Comparison of ENCODE assay signal across 29 mouse cellular contexts in genomic region chr3:137395588-137395987, GRCm38 (mm10). TPM values are rescaled to one million over a fixed set of nuclear protein-coding genes. Genes with fewer than 3 reads are reported as not detected.
A peak's percentile ranks its signal among the peaks of the same experiment; 100 is the strongest.
DNase-seq lines count a peak whose midpoint lies in the region; ATAC-seq and TF ChIP-seq lines count a peak whose summit lies in the region.
"Had no signal": no experiment of that assay in that cellular context is flagged by ENCODE, and none has a peak within 500 bp of the region (broad histone marks: within the 10 kb centered on the region; RNA-seq: fewer than 3 reads in every experiment).

No protein-coding gene starts in this region.

- intact Hi-C loops in heart, postnatal 25 days (cut with DNase I), result no loop called here

- no peaks in the 10 kb centered on the region for H3K27me3 ChIP-seq in heart, embryonic 14.5 days (ENCODE audit: control insufficient read depth, insufficient read depth, low read length)
- H3K27me3 ChIP-seq in kidney, embryonic 16.5 days (ENCODE audit: insufficient read depth, low read length), result no peaks in the 10 kb centered on the region
- H3K27me3 ChIP-seq: embryonic facial prominence, embryonic 12.5 days; hindbrain, embryonic 15.5 days; liver, embryonic 12.5 days; midbrain, embryonic 13.5 days; neural tube, embryonic 13.5 days; stomach, embryonic 15.5 days had no signal

- peak overlapping the region in 1 of 2 experiments; percentile 44; a peak in 1 of 4 replicates for H3K27ac ChIP-seq in heart, embryonic 14.5 days (replicated peaks in 1 of 2; ENCODE audit: control insufficient read depth in 1 of 2, insufficient read depth in 1 of 2, low read depth in 2 of 2, low read length in 2 of 2)
- H3K27ac ChIP-seq in kidney, embryonic 16.5 days (ENCODE audit: low read length), result no peak overlapping the region
- H3K27ac ChIP-seq in cortical plate, adult 2 months (ENCODE audit: insufficient read depth, low read length), result no peak overlapping the region
- H3K27ac ChIP-seq: embryonic facial prominence, embryonic 12.5 days; heart, embryonic 10.5 days; hindbrain, embryonic 10.5 days; hindbrain, embryonic 15.5 days; liver, embryonic 12.5 days; macrophage; midbrain, embryonic 13.5 days; neural tube, embryonic 13.5 days; stomach, embryonic 15.5 days had no signal

- H3K4me2 ChIP-seq in heart, embryonic 14.5 days (ENCODE audit: low read length), result 0 out of 2 replicates have a peak overlapping the region, but pooled peaks have one; percentile 9
- H3K4me2 ChIP-seq in kidney, embryonic 16.5 days (replicated peaks; ENCODE audit: low read depth, low read length), result no peak overlapping the region
- H3K4me2 ChIP-seq: embryonic facial prominence, embryonic 12.5 days; hindbrain, embryonic 15.5 days; liver, embryonic 12.5 days; midbrain, embryonic 13.5 days; neural tube, embryonic 13.5 days; stomach, embryonic 15.5 days had no signal

- ATAC-seq in heart, embryonic 14.5 days (ENCODE audit: insufficient number of reproducible peaks, insufficient read depth, low FRiP score, low read depth), result no peak
- ATAC-seq in kidney, embryonic 16.5 days (ENCODE audit: low FRiP score, low TSS enrichment), result no peak
- ATAC-seq: CD4-positive, CD25-positive, alpha-beta regulatory T cell, adult 4 months; forebrain, embryonic 14.5 days; inflammation-experienced regulatory T-cells, adult 6 months; liver, embryonic 12.5 days; liver, postnatal 0 days; midbrain, embryonic 13.5 days had no signal

- TF ChIP-seq CTCF in cortical plate, adult 2 months (IDR thresholded peaks at IDR 0.05; ENCODE audit: extremely low read depth, insufficient read depth, low read length), result no peak

- no peaks in the 10 kb centered on the region for H3K36me3 ChIP-seq in heart, embryonic 14.5 days (ENCODE audit: control insufficient read depth, insufficient read depth, low read length)
- no peaks in the 10 kb centered on the region for H3K36me3 ChIP-seq in kidney, embryonic 16.5 days (ENCODE audit: insufficient read depth, low read length)
- H3K36me3 ChIP-seq: embryonic facial prominence, embryonic 12.5 days; hindbrain, embryonic 10.5 days; hindbrain, embryonic 15.5 days; liver, embryonic 12.5 days; midbrain, embryonic 13.5 days; neural tube, embryonic 13.5 days; stomach, embryonic 15.5 days had no signal

- no peak overlapping the region for H3K9ac ChIP-seq in heart, embryonic 14.5 days (ENCODE audit: low read length)
- H3K9ac ChIP-seq in kidney, embryonic 16.5 days (replicated peaks; ENCODE audit: low read length), result no peak overlapping the region
- H3K9ac ChIP-seq: embryonic facial prominence, embryonic 12.5 days; hindbrain, embryonic 15.5 days; liver, embryonic 12.5 days; liver, postnatal 0 days; midbrain, embryonic 13.5 days; neural tube, embryonic 13.5 days; stomach, embryonic 15.5 days had no signal

- WGBS in heart, embryonic 14.5 days, result 58% methylated on average over 11 of the region's 11 CpGs
- WGBS in kidney, embryonic 16.5 days, result 57% methylated on average over 11 of the region's 11 CpGs

- no peaks in the 10 kb centered on the region for H3K9me3 ChIP-seq in heart, embryonic 14.5 days (ENCODE audit: control insufficient read depth, low read length)
- H3K9me3 ChIP-seq in kidney, embryonic 16.5 days (ENCODE audit: low read length), result no peaks in the 10 kb centered on the region
- H3K9me3 ChIP-seq: embryonic facial prominence, embryonic 12.5 days; heart, embryonic 10.5 days; hindbrain, embryonic 10.5 days; hindbrain, embryonic 15.5 days; liver, embryonic 12.5 days; neural tube, embryonic 13.5 days; stomach, embryonic 15.5 days had no signal

- no peak overlapping the region for H3K4me3 ChIP-seq in heart, embryonic 14.5 days (ENCODE audit: control insufficient read depth in 1 of 2, insufficient read depth in 1 of 2, low read depth in 1 of 2, low read length in 2 of 2)
- H3K4me3 ChIP-seq in kidney, embryonic 16.5 days (ENCODE audit: low read length), result no peak overlapping the region
- peak overlapping the region; percentile 10; the same call in 1 of the 2 replicates for H3K4me3 ChIP-seq in cortical plate, adult 2 months (ENCODE audit: insufficient read depth, low read length)
- H3K4me3 ChIP-seq: embryonic facial prominence, embryonic 12.5 days; heart, embryonic 10.5 days; hindbrain, embryonic 10.5 days; hindbrain, embryonic 15.5 days; liver, embryonic 12.5 days; midbrain, embryonic 13.5 days; neural tube, embryonic 13.5 days; stomach, embryonic 15.5 days had no signal

- H3K4me1 ChIP-seq in heart, embryonic 14.5 days (ENCODE audit: control insufficient read depth in 2 of 2, insufficient read depth in 2 of 2, low read length in 2 of 2), result no peaks in the 10 kb centered on the region
- no peaks in the 10 kb centered on the region for H3K4me1 ChIP-seq in kidney, embryonic 16.5 days (ENCODE audit: insufficient read depth, low read length)
- H3K4me1 ChIP-seq in cortical plate, adult 2 months (ENCODE audit: control insufficient read depth, insufficient read depth, low read length), result no peaks in the 10 kb centered on the region
- H3K4me1 ChIP-seq: embryonic facial prominence, embryonic 12.5 days; heart, embryonic 10.5 days; hindbrain, embryonic 10.5 days; hindbrain, embryonic 15.5 days; liver, embryonic 12.5 days; midbrain, embryonic 13.5 days; neural tube, embryonic 13.5 days; stomach, embryonic 15.5 days had no signal

- DNase-seq in heart, postnatal 25 days (ENCODE audit: low spot score), result no peak
- peak; percentile 21 for DNase-seq in kidney, postnatal 10 days
- peak; percentile 16 for DNase-seq in right cerebral cortex, adult 18-20 months
- DNase-seq in right cerebral cortex, postnatal 36 days (ENCODE audit: low spot score in 2 of 2), result no peak
- no peak for DNase-seq in adrenal gland, postnatal 14 days
- DNase-seq: adrenal gland, postnatal 36 days; cerebellum, adult 8-10 months; cerebellum, postnatal 36 days; embryo, embryonic 11 days; gastrocnemius, postnatal 10 days; kidney, adult 18-20 months; left cerebral cortex, postnatal 4 days; liver, postnatal 0 days; lung, postnatal 10 days had no signal

- TF ChIP-seq POLR2A in cortical plate, adult 2 months (IDR thresholded peaks at IDR 0.05; ENCODE audit: extremely low read depth, insufficient read depth, low read length), result no peak

RNA-seq across cellular contexts. Expression of gene Emcn, which starts 54.7 kb away (rescaled TPM):
- polyA plus RNA-seq in heart, embryonic 14.5 days (2014; fragmentation: Nextera tagmentation; extraction: Ambion mirVana), result 71.8 and 81.9 TPM in 2 replicates
- total RNA-seq in heart, postnatal 25 days (2021), result 10 to 100 TPM; 51.2 to 56.4 TPM
- 114 and 115 TPM in 2 replicates for polyA plus RNA-seq in kidney, embryonic 16.5 days (2015; fragmentation: Nextera tagmentation; extraction: Ambion mirVana)
- 14.1 and 16.3 TPM in 2 replicates for polyA plus RNA-seq in cortical plate, adult 2 months (2012; rRNA removed)
- 79.1 and 93.9 TPM in 2 replicates for total RNA-seq in adrenal gland, postnatal 14 days (2021)
- polyA plus RNA-seq: CD4-positive, CD25-positive, alpha-beta regulatory T cell, adult 4 months; macrophage had no signal

Comparison
In these comparisons a context has a peak if more than half of its experiments do, and no peak if none do; other contexts are left out.
1. DNase-seq: peak in kidney, postnatal 10 days (single experiment) and right cerebral cortex, adult 18-20 months (single experiment); none in heart, postnatal 25 days (single experiment), right cerebral cortex, postnatal 36 days (0 of 2) and adrenal gland, postnatal 14 days (single experiment).